Mouse (Mus musculus) olfactory bulb, adult 2 months (tissue): ENCODE results near the gene Man2a1.

Source experiments
- CTCF ChIP-seq: fragments of 200-500 bp; IDR thresholded peaks from 2 replicates; pipeline ENCODE4 v1.5.1; 2012; ENCODE audit warnings: low read depth, mild to moderate bottlenecking, low read length, moderate library complexity; ENCODE audit not compliant: insufficient read depth
- POLR2A ChIP-seq: fragments of 200-500 bp; IDR thresholded peaks from 2 replicates; pipeline ENCODE4 v1.6.1; 2012; ENCODE audit warnings: mild to moderate bottlenecking, low read depth, low read length, moderate library complexity; ENCODE audit not compliant: insufficient read depth

DNA sequence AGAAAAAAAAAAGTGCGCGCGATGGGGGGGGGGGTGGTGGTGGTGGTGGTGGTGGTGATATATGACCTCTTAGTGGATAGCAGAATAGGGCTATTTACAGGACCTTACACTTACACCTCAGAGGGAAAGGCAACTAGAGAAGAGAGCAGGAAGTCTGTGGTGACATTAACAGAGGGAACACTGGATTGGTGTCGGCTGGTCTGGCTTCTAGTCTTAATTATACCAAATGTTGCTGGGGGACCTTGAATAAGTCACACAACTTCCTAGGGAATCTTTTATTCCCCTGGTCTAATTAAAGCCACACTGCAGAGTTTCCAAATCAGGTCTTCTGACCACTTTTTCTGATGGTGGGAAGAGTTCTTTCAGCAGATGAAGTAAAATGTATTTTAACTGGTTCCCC is 163.0 kb downstream of the Man2a1 start:
- no peak for TF ChIP-seq CTCF
- TF ChIP-seq POLR2A: no peak
